Mouse (Mus musculus) yolk sac, embryonic 10.5 days (tissue): ENCODE measurements at regions not wholly inside any gene's neighbourhood (a gene's known extent, or its start where the extent isn't known, plus 50 kb on each side); places are given as distances from the start of the nearest gene placed in this dataset.
A peak's percentile ranks its signal among the peaks of the same experiment; 100 is the strongest.
"Not testable (repeated sequence)": the region's sequence is repeated elsewhere in the genome, so short reads cannot be mapped to it uniquely, and the experiment has no call there.

Experiments used
- DNase-seq: peaks from one replicate; pipeline ENCODE4 v3.0.0-alpha.2; 2017; ENCODE audit warnings: low spot score

- DNase-seq = no peak
Observed at GRCm38 (mm10) chr10:119146342-119146741, 93.5 kb downstream of the Cand1 start.

GRCm38 (mm10) chr10:119142866-119143265 lies 97.0 kb downstream of the Cand1 start:
- DNase-seq = no peak

GRCm38 (mm10) chr10:119142307-119142706 lies 97.5 kb downstream of the Cand1 start:
- no peak for DNase-seq

GRCm38 (mm10) chr10:119138237-119138636 lies 101.6 kb downstream of the Cand1 start:
- peak; percentile 25 for DNase-seq

- DNase-seq = no peak
Observed at GRCm38 (mm10) chr10:119135489-119135924, 104.3 kb downstream of the Cand1 start.

- DNase-seq = peak; percentile 41
Observed at GRCm38 (mm10) chr10:119134797-119135488, 104.9 kb downstream of the Cand1 start.

GRCm38 (mm10) chr10:119131977-119132376 lies 107.9 kb downstream of the Cand1 start:
- DNase-seq = no peak

- DNase-seq = no peak
Observed at GRCm38 (mm10) chr10:119130676-119131075, 109.2 kb downstream of the Cand1 start.

- no peak for DNase-seq
Observed at GRCm38 (mm10) chr10:119128035-119128434, 111.8 kb downstream of the Cand1 start.

- DNase-seq = no peak
Observed at GRCm38 (mm10) chr10:119123517-119123916, 116.3 kb downstream of the Cand1 start.

GRCm38 (mm10) chr10:119122347-119122746 lies 117.5 kb downstream of the Cand1 start:
- DNase-seq = no peak

GRCm38 (mm10) chr10:119121575-119121974 lies 118.3 kb downstream of the Cand1 start:
- peak; percentile 23 for DNase-seq

- DNase-seq = no peak
Observed at GRCm38 (mm10) chr10:119116843-119117390, 122.9 kb downstream of the Cand1 start.

- DNase-seq = not testable (repeated sequence)
Observed at GRCm38 (mm10) chr10:119115200-119115599, 124.7 kb downstream of the Cand1 start.

- peak; percentile 76 for DNase-seq
Observed at GRCm38 (mm10) chr10:119114653-119115052, 125.2 kb downstream of the Cand1 start.

GRCm38 (mm10) chr10:119111886-119112285 lies 128.0 kb downstream of the Cand1 start:
- DNase-seq = no peak

- DNase-seq = no peak
Observed at GRCm38 (mm10) chr10:119111409-119111808, 128.4 kb downstream of the Cand1 start.

- DNase-seq = no peak
Observed at GRCm38 (mm10) chr10:119110614-119111013, 129.2 kb downstream of the Cand1 start.

GRCm38 (mm10) chr10:119109207-119109606 lies 130.6 kb downstream of the Cand1 start:
- DNase-seq = no peak

GRCm38 (mm10) chr10:119107728-119108127 lies 132.1 kb downstream of the Cand1 start:
- no peak for DNase-seq

- DNase-seq = no peak
Observed at GRCm38 (mm10) chr10:119106105-119106504, 133.8 kb downstream of the Cand1 start.

- DNase-seq = no peak
Observed at GRCm38 (mm10) chr10:119105279-119105881, 134.5 kb downstream of the Cand1 start.

GRCm38 (mm10) chr10:119100511-119100910 lies 139.3 kb downstream of the Cand1 start:
- no peak for DNase-seq
